Mouse (Mus musculus): ENCODE results near the gene Slc38a2. TPM values are rescaled to one million over a fixed set of nuclear protein-coding genes. Genes with fewer than 3 reads are reported as not detected.

Gene Slc38a2
- total RNA-seq, 2 experiments from 2014 or later: 99.1 to 143 TPM

Other genes starting within 250 kb of the Slc38a2 start
- gene Scaf11, start 238.9 kb downstream of the Slc38a2 start, total RNA-seq (2021): 10 to 100 TPM; 65.7 to 78.4 TPM
- gene Slc38a1, start 56.8 kb downstream of the Slc38a2 start, total RNA-seq (2021): 10 to 100 TPM; 31.9 to 40.4 TPM